Mouse (Mus musculus) testis, postnatal 14 days (tissue): ENCODE measurements around the gene Gm49601.

Source experiments
- DNase-seq: peaks from one replicate; pipeline ENCODE4 v3.0.0; 2021; ENCODE audit warnings: low spot score

Gm49601 gene

GRCm38 (mm10) chr16:18581623-18582205 lies 44.5 kb downstream of the Gm49601 start:
- DNase-seq = no peak

- DNase-seq = no peak
These were observed 45.1 kb downstream of the Gm49601 start for GRCm38 (mm10) chr16:18581050-18581622.

GRCm38 (mm10) chr16:18580389-18580788 lies 45.8 kb downstream of the Gm49601 start:
- DNase-seq = no peak

GRCm38 (mm10) chr16:18577599-18578160 lies 48.5 kb downstream of the Gm49601 start:
- DNase-seq = no peak

GRCm38 (mm10) chr16:18577071-18577470 lies 49.2 kb downstream of the Gm49601 start:
- no peak for DNase-seq

GRCm38 (mm10) chr16:18574196-18574595 lies 52.0 kb downstream of the Gm49601 start:
- DNase-seq = no peak
